Mouse (Mus musculus): ENCODE results near the gene Prkg1. TPM values are rescaled to one million over a fixed set of nuclear protein-coding genes. Genes with fewer than 3 reads are reported as not detected.

Gene Prkg1
- polyA plus RNA-seq, 1 experiment from 2014 or later: 16.8 TPM

- Histone ChIP-seq H3K9ac (no peak overlapping the region), H3K4me1 (peaks cover 9% of the 10 kb centered on the region), H3K4me3 (no peak overlapping the region), H3K9me3 (no peaks in the 10 kb centered on the region), H3K4me2 (replicated peaks) (no peak overlapping the region), H3K36me3 (no peaks in the 10 kb centered on the region), H3K27me3 (no peaks in the 10 kb centered on the region), H3K27ac (no peak overlapping the region)
- ATAC-seq (ENCODE audit: insufficient number of reproducible peaks, insufficient read depth, low FRiP score, low TSS enrichment): peak; percentile 41; the same call in 1 of the 2 replicates
- WGBS: 20% methylated on average over 9 of the region's 9 CpGs
Observed at GRCm38 (mm10) chr19:31106835-31107554, 657.8 kb downstream of the Prkg1 start.

GRCm38 (mm10) chr19:31106036-31106435 is 658.8 kb downstream of the Prkg1 start:
- Histone ChIP-seq H3K9me3 (no peaks in the 10 kb centered on the region), H3K27ac (no peak overlapping the region), H3K4me3 (no peak overlapping the region), H3K9ac (no peak overlapping the region), H3K27me3 (no peaks in the 10 kb centered on the region), H3K36me3 (no peaks in the 10 kb centered on the region), H3K4me1 (peaks cover 9% of the 10 kb centered on the region), H3K4me2 (replicated peaks) (no peak overlapping the region)
- no peak for ATAC-seq (ENCODE audit: insufficient number of reproducible peaks, insufficient read depth, low FRiP score, low TSS enrichment)
- WGBS: 37% methylated on average over 3 of the region's 3 CpGs

- Histone ChIP-seq H3K27ac (no peak overlapping the region), H3K4me2 (replicated peaks) (no peak overlapping the region), H3K9me3 (no peaks in the 10 kb centered on the region), H3K4me3 (no peak overlapping the region), H3K4me1 (peaks cover 9% of the 10 kb centered on the region), H3K27me3 (no peaks in the 10 kb centered on the region), H3K9ac (no peak overlapping the region), H3K36me3 (no peaks in the 10 kb centered on the region)
- 83% methylated on average over 6 of the region's 6 CpGs for WGBS
- no peak for ATAC-seq (ENCODE audit: insufficient number of reproducible peaks, insufficient read depth, low FRiP score, low TSS enrichment)
Observed at GRCm38 (mm10) chr19:31104764-31105163, 660.1 kb downstream of the Prkg1 start.

- 82% methylated on average over 3 of the region's 3 CpGs for WGBS
Observed at GRCm38 (mm10) chr19:31099369-31099768, 665.5 kb downstream of the Prkg1 start.

GRCm38 (mm10) chr19:31097857-31098256 is 667.0 kb downstream of the Prkg1 start:
- no peaks in the 10 kb centered on the region for H3K4me1 ChIP-seq
- no peak for ATAC-seq (ENCODE audit: insufficient number of reproducible peaks, insufficient read depth, low FRiP score, low TSS enrichment)
- 66% methylated on average over 3 of the region's 3 CpGs for WGBS

More at GRCm38 (mm10) chr19:31099369-31099768, 665.5 kb downstream of the Prkg1 start:
- no peak overlapping the region for H3K27ac ChIP-seq
- H3K4me3 ChIP-seq: no peak overlapping the region
- no peaks in the 10 kb centered on the region for H3K4me1 ChIP-seq
- H3K27me3 ChIP-seq: no peaks in the 10 kb centered on the region
- ATAC-seq (ENCODE audit: insufficient number of reproducible peaks, insufficient read depth, low FRiP score, low TSS enrichment): no peak
- H3K9me3 ChIP-seq: no peaks in the 10 kb centered on the region
- H3K4me2 ChIP-seq (replicated peaks): no peak overlapping the region
- no peak overlapping the region for H3K9ac ChIP-seq
- no peaks in the 10 kb centered on the region for H3K36me3 ChIP-seq

GRCm38 (mm10) chr19:31083761-31084160 is 681.1 kb downstream of the Prkg1 start:
- peaks cover 29% of the 10 kb centered on the region for H3K36me3 ChIP-seq
- peak overlapping the region; percentile 83 for H3K4me2 ChIP-seq (replicated peaks)
- H3K9ac ChIP-seq: no peak overlapping the region
- H3K9me3 ChIP-seq: no peaks in the 10 kb centered on the region
- H3K27me3 ChIP-seq: no peaks in the 10 kb centered on the region
- H3K27ac ChIP-seq: no peak overlapping the region
- WGBS: 96% methylated on average over 8 of the region's 8 CpGs
- H3K4me3 ChIP-seq: peak overlapping the region; percentile 68
- no peak for ATAC-seq (ENCODE audit: insufficient number of reproducible peaks, insufficient read depth, low FRiP score, low TSS enrichment)
- H3K4me1 ChIP-seq: peaks cover 10% of the 10 kb centered on the region; the same call in 1 of the 2 replicates

More at GRCm38 (mm10) chr19:31097857-31098256, 667.0 kb downstream of the Prkg1 start:
- no peak overlapping the region for H3K4me2 ChIP-seq (replicated peaks)
- H3K9ac ChIP-seq: no peak overlapping the region
- no peaks in the 10 kb centered on the region for H3K9me3 ChIP-seq
- no peaks in the 10 kb centered on the region for H3K27me3 ChIP-seq
- H3K27ac ChIP-seq: no peak overlapping the region
- H3K36me3 ChIP-seq: no peaks in the 10 kb centered on the region
- H3K4me3 ChIP-seq: no peak overlapping the region

- no peaks in the 10 kb centered on the region for H3K9me3 ChIP-seq
- H3K4me3 ChIP-seq: peak within 1 kb of the TSS; percentile 68
- WGBS: 3% methylated on average over 56 of the region's 56 CpGs
- peak within 1 kb of the TSS; percentile 70 for H3K9ac ChIP-seq
- H3K4me1 ChIP-seq: peaks cover 10% of the 10 kb centered on the region; the same call in 1 of the 2 replicates
- H3K27ac ChIP-seq: peak within 1 kb of the TSS; percentile 71
- peak within 1 kb of the TSS; percentile 83 for H3K4me2 ChIP-seq (replicated peaks)
- H3K36me3 ChIP-seq: peaks cover 29% of the 10 kb centered on the region
- H3K27me3 ChIP-seq: no peaks in the 10 kb centered on the region
- peak; percentile 98 for ATAC-seq (ENCODE audit: insufficient number of reproducible peaks, insufficient read depth, low FRiP score, low TSS enrichment)
Observed at GRCm38 (mm10) chr19:31082662-31083429, 682.0 kb downstream of the Prkg1 start, which contains the start of gene Cstf2t. Cstf2t (plus strand) TSS chr19:31082837.

- Histone ChIP-seq H3K4me2 (replicated peaks) (peak overlapping the region; percentile 83), H3K36me3 (peaks cover 29% of the 10 kb centered on the region), H3K27ac (peak overlapping the region; percentile 54; the same call in 1 of the 2 replicates), H3K9ac (0 out of 2 replicates have a peak overlapping the region, but pooled peaks have one; percentile 4), H3K4me1 (peaks cover 10% of the 10 kb centered on the region; the same call in 1 of the 2 replicates), H3K4me3 (peak overlapping the region; percentile 68), H3K27me3 (no peaks in the 10 kb centered on the region), H3K9me3 (no peaks in the 10 kb centered on the region)
- ATAC-seq (ENCODE audit: insufficient number of reproducible peaks, insufficient read depth, low FRiP score, low TSS enrichment): no peak
- WGBS: 20% methylated on average over 7 of the region's 7 CpGs
Observed at GRCm38 (mm10) chr19:31082226-31082625, 682.6 kb downstream of the Prkg1 start.

- no peak overlapping the region for H3K9ac ChIP-seq
- H3K27ac ChIP-seq: no peak overlapping the region
- no peak overlapping the region for H3K4me3 ChIP-seq
- no peaks in the 10 kb centered on the region for H3K27me3 ChIP-seq
- no peak for ATAC-seq (ENCODE audit: insufficient number of reproducible peaks, insufficient read depth, low FRiP score, low TSS enrichment)
- no peaks in the 10 kb centered on the region for H3K36me3 ChIP-seq
- H3K4me1 ChIP-seq: 0 out of 2 replicates have a peak, but pooled peaks cover 7% of the 10 kb centered on the region
- WGBS: 51% methylated on average over 3 of the region's 3 CpGs
- H3K4me2 ChIP-seq (replicated peaks): no peak overlapping the region
- H3K9me3 ChIP-seq: no peaks in the 10 kb centered on the region
Observed at GRCm38 (mm10) chr19:31078241-31078640, 686.6 kb downstream of the Prkg1 start.

GRCm38 (mm10) chr19:31076106-31076505 is 688.7 kb downstream of the Prkg1 start:
- Histone ChIP-seq H3K9ac (no peak overlapping the region), H3K36me3 (no peaks in the 10 kb centered on the region), H3K27ac (no peak overlapping the region), H3K4me3 (no peak overlapping the region), H3K9me3 (no peaks in the 10 kb centered on the region), H3K4me2 (replicated peaks) (no peak overlapping the region), H3K4me1 (0 out of 2 replicates have a peak, but pooled peaks cover 7% of the 10 kb centered on the region), H3K27me3 (no peaks in the 10 kb centered on the region)
- no peak for ATAC-seq (ENCODE audit: insufficient number of reproducible peaks, insufficient read depth, low FRiP score, low TSS enrichment)
- WGBS: 75% methylated on average over 4 of the region's 4 CpGs

GRCm38 (mm10) chr19:31074717-31075063 is 690.1 kb downstream of the Prkg1 start:
- 8% methylated on average over 3 of the region's 3 CpGs for WGBS
- ATAC-seq (ENCODE audit: insufficient number of reproducible peaks, insufficient read depth, low FRiP score, low TSS enrichment): 0 out of 2 replicates have a peak, but pooled peaks have one; percentile 56
- H3K4me1 ChIP-seq: 0 out of 2 replicates have a peak, but pooled peaks cover 7% of the 10 kb centered on the region
- peak overlapping the region; percentile 27; the same call in 1 of the 2 replicates for H3K9ac ChIP-seq
- no peaks in the 10 kb centered on the region for H3K36me3 ChIP-seq
- H3K4me3 ChIP-seq: 0 out of 2 replicates have a peak overlapping the region, but pooled peaks have one; percentile 12
- no peaks in the 10 kb centered on the region for H3K9me3 ChIP-seq
- H3K4me2 ChIP-seq (replicated peaks): peak overlapping the region; percentile 36
- H3K27ac ChIP-seq: peak overlapping the region; percentile 72
- no peaks in the 10 kb centered on the region for H3K27me3 ChIP-seq

All from embryonic facial prominence, embryonic 12.5 days (tissue).